Mouse (Mus musculus): ENCODE measurements around the gene Ranbp9.
"Not testable (repeated sequence)": the region's sequence is repeated elsewhere in the genome, so short reads cannot be mapped to it uniquely, and the experiment has no call there.

Gene Ranbp9

DNA sequence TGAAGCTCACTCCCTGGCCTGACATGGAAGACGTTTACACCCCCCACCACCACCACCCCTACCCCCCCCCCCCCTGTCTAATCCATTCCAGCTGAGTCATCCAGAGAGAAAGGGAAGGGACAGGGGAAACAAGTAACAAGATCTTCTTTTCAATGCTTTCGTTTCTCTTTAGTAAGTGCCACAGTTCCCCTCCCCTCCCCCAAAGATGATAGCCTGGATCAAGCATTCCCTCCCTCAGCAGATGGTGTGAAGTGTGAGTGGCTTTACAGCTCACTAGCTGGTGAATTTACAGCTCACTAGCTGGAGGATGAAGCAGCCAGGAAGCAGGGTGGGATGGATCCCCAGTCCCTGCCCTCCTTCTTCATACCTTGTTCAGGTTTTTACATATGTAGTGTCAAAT, 15.6 kb upstream of the Ranbp9 start:
- DNase-seq (ENCODE audit: low read depth, low spot score): no peak

DNA sequence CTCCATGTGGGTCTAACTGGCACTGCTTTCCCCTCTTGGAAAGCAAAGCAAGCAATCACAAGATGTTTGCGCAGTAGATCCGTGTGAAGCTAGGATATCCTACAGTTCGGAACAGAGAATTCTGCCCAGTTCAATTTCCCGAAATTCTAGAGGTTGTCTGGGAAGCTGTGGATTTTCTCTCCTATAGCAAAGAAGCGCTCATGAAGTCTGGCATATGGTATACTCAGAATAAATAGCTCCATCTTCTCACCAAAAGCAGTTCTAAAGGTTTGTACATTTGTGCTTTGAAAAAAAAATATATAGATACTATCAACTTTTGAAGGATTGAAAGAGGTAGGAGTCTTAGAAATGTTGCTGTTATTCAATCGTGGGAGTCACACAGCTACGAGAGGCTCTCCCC, 14.6 kb upstream of the Ranbp9 start:
- no peak for DNase-seq (ENCODE audit: low read depth, low spot score)

- DNase-seq (ENCODE audit: low read depth, low spot score): no peak
These were observed 12.6 kb upstream of the Ranbp9 start for GRCm38 (mm10) chr13:43493725-43494124.

- no peak for DNase-seq (ENCODE audit: low read depth, low spot score)
These were observed 12.0 kb upstream of the Ranbp9 start for GRCm38 (mm10) chr13:43493058-43493481.

GRCm38 (mm10) chr13:43486501-43487213, 5.6 kb upstream of the Ranbp9 start:
- no peak for DNase-seq (ENCODE audit: low read depth, low spot score)

DNA sequence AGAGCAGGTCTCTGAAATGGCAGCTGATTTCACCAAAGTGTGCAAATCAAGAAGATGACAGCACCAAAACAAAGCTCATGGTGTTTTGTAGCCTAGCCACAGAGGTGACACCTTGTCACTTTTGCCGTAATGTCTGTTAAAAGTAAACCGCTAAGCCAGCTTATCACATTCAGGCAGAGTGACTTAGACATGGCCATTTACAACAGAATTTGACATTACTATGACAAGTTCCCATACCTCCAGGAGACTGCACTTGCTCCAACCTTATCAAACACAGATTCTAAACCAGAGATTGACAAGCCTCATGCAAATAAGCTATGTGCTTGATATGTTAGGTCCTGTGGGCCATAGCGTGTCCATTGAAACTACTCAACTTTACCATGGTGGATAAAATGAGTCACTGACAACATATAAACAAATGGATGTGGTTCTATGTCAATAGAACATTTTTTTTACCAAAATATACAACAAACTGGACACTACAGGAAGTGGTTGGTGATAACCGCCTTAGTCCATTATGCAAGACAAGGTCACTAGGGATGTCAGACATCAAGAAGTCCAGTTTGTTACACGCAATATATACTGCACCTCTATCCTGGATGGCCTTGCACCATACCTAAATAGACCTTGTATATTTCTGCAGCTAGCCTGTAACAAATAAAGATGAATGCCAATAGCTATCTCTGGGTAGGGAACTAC, 4.3 kb upstream of the Ranbp9 start:
- DNase-seq (ENCODE audit: low read depth, low spot score): no peak

GRCm38 (mm10) chr13:43482782-43483181, 1.7 kb upstream of the Ranbp9 start:
- DNase-seq (ENCODE audit: low read depth, low spot score): no peak

- DNase-seq (ENCODE audit: low read depth, low spot score): no peak
These were observed 770 bp upstream of the Ranbp9 start for GRCm38 (mm10) chr13:43481859-43482245.

DNA sequence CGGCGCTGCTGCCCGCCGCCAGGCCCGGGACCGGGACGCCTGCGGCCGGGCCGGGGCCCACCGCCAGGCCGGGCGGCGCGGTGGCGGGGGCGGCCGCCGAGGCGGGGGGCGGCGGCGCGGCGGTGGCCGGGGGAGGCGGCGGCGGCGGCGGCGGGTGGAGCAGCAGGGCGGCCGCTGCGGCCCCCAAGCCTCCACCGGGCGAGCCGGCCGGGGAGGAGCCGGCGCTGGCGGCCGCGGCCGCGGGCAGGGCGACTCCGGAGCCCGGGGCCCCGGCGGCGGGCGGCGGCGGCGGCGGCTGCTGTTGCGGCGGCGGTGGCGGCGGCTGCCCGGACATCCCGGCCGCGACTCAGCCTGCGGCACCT, 506 bp downstream of the Ranbp9 start:
- no peak for DNase-seq (ENCODE audit: low read depth, low spot score)

GRCm38 (mm10) chr13:43479767-43480571, 1.1 kb downstream of the Ranbp9 start:
- peak; percentile 50 for DNase-seq (ENCODE audit: low read depth, low spot score)

DNA sequence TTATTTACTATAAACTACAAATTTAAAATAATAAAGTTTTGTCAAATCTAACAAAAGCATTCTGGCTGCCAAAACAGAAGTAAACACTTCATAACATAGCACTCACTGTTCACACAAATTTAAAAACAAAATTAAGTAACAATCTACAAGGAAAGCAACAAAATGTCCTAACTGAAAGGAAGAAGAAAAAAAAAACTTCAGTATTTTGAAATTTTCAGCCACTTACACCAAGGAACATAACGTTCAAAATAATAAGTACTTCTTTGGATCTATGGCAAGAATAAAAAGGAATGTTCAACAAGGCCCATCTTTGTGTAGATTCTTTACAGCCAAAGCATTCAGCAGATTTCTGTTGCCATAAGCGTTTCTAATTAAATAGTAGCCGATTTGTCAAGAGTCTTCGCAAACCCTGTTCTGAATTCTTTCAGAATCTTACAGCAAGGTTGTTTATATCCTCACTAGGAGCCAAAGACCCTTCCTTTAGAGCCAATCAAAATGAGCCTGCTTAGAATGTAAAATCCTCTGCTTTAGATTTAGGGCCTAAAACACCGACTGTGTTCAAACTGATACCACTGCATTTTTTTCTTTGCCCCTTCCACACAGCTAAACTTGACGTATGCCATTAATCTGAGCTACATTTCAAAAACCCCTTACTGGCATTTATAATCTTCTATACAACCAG, 1.9 kb downstream of the Ranbp9 start:
- DNase-seq (ENCODE audit: low read depth, low spot score): no peak

DNA sequence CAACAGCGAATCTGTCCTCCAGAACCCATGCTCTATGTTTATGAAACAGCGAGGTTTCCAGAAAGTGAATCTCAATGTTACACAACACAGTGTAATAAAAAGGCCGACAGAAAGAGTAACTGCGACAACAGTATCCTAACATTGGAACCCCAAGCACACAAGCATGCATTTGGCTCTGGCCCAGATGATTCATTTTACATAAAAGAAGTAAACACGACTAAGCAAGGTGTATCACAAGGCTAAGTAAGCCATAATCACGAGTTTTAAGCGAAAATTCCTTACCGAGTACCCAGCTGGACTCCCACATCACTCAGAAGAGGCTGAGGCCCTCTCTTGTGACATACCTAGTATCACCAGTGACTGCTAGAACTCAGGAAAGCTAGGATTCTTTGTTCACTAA, 2.5 kb downstream of the Ranbp9 start:
- no peak for DNase-seq (ENCODE audit: low read depth, low spot score)

- no peak for DNase-seq (ENCODE audit: low read depth, low spot score)
These were observed 3.9 kb downstream of the Ranbp9 start for GRCm38 (mm10) chr13:43477098-43477697.

DNA sequence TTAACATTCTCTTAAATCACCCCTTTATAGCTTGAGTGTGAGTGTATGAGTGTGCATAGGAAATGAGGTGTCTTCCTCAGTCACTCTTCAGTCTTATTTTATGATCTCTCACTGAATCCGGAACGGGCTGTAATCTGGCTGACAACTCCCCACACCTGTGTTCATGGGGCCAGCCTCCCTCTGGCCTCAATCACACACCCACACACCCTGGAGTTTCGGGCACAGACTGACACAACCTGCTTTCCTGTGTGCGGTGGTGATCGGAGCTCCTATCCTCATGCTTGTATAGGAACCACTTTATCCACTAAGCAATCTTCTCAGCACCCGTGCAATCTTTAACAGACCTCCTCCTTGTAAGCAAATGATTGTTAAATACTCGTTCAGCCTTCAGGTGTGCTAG, 4.9 kb downstream of the Ranbp9 start:
- peak; percentile 40 for DNase-seq (ENCODE audit: low read depth, low spot score)

DNA sequence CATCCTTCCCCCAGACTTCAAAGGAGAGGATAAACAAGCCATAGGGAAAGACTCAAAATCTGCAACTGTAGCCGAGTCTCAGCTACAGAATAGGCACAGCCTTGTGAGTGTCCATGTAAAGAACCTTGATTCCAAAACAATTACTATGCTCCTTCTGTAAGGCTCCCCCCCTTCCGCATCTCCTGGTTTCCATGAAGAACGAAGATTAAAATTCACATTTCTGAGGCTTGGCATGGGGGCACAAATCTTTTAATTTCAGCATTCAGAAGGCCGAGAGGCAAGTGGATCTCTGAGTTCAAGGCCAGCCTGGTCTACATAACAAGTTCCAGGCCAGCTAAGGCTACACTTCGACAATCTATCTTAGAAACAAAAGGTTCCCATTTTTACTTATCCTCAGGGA, 6.4 kb downstream of the Ranbp9 start:
- no peak for DNase-seq (ENCODE audit: low read depth, low spot score)

DNA sequence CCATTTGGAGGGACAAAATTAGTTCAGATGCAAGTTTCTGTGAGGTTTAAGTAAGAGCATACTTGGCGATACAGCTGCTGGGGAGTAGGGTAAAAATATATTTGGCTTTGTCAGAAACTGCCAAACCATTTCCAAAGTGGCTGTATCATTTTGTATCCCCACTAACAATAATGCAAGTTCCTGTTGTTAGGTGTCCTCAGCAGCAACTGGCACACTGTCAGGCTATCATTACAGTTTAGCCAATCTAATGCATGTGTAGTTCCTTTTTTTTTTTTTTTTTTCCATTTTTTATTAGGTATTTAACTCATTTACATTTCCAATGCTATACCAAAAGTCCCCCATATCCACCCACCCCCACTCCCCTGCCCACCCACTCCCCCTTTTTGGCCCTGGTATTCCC, 9.2 kb downstream of the Ranbp9 start:
- DNase-seq (ENCODE audit: low read depth, low spot score): not testable (repeated sequence)

DNA sequence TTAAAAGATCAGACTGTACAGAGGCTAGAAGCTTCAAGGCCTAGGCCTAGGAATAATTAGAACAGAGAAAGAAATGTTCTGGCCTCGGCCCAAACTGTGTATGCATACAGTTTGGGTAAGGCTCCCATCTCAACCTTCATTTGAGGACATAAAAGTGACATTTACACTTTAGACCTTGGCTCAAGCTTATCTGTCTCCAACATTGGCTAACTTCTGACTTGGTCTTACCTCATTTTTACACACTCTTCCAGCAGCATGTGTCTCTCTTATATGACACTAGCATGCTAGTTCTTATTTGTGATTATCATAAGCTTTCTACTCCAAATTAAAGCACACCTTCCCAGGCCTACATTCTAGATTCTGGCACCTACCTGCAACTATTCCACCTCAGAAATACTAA, 11.5 kb downstream of the Ranbp9 start:
- no peak for DNase-seq (ENCODE audit: low read depth, low spot score)

DNA sequence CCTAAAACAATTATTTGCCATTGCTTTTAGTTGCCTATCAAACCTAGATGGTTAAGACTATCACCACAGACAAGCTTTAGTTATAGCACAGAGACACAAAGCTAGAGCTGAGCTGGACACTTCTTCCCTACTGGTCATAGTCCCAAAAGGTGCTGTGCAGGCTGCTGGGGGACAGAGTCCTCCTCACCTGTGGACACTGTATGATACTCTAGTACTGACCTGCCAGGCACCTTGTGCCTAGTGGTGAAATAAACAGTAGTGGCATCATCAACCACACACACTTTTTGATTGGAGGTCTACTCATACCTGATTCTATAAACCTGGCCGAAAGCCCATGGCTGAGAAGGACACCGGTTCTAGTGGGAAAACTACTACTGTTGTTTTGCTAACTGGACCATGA, 16.5 kb downstream of the Ranbp9 start:
- no peak for DNase-seq (ENCODE audit: low read depth, low spot score)

DNA sequence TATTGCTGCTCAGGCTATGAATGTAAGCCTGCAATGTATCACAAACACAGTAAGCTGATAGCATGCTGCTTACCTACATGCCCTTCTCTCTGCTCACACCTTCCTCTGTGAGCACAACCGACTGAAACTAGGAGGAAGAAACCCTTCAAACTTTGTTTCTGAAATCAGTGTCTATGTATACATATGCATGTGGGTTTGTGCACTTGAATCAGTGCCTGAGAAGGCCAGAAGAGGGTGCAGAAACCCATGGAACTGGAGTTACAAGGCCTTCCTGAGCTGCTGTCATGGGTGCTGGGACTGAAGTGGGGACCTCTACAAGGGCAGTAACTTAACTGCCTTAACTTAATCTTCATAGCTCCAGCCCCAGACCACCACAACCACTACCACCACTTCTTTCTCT, 23.9 kb downstream of the Ranbp9 start:
- peak; percentile 37 for DNase-seq (ENCODE audit: low read depth, low spot score)

- DNase-seq (ENCODE audit: low read depth, low spot score): peak; percentile 61
These were observed 26.7 kb downstream of the Ranbp9 start for GRCm38 (mm10) chr13:43454431-43454830.

- peak; percentile 84 for DNase-seq (ENCODE audit: low read depth, low spot score)
These were observed 28.1 kb downstream of the Ranbp9 start for GRCm38 (mm10) chr13:43452843-43453605.
